Mouse (Mus musculus) cerebellum, adult (tissue): ENCODE data around the gene Ubc.

ENCODE experiments used
- ATAC-seq: cut with Nextera tagmentation; 2 replicates; pipeline ENCODE4 v1.9.2; 2017; ENCODE audit warnings: mild to moderate bottlenecking, moderate library complexity, mixed read lengths; ENCODE audit not compliant: insufficient number of reproducible peaks, low FRiP score, low TSS enrichment

The Ubc gene

GRCm38 (mm10) chr5:125354885-125355492, 35.0 kb downstream of the Ubc start:
- no peak for ATAC-seq

GRCm38 (mm10) chr5:125352781-125353294, 37.2 kb downstream of the Ubc start:
- no peak for ATAC-seq

- no peak for ATAC-seq
Measured at GRCm38 (mm10) chr5:125351939-125352338, 38.1 kb downstream of the Ubc start.

GRCm38 (mm10) chr5:125351057-125351456, 38.9 kb downstream of the Ubc start:
- ATAC-seq: no peak

DNA sequence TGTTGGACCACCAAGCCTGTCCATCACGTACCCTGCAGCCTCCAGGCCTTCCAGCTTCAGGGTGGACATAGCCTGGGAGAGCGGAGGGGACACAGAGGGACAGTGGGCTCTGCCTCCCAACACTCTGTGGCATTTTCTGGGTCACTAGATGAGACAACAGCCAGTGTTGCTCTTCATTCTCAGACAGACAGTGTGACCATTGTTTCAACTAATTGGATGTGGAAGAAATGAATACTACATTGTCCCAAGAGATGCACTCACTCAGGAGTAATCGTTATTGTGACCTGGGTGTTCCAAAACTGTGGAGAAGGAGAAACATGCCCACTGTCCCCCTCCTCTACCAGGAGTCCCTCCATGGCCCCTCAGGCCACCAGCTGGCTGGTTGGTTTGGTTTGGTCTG, 40.6 kb downstream of the Ubc start:
- ATAC-seq: no peak

DNA sequence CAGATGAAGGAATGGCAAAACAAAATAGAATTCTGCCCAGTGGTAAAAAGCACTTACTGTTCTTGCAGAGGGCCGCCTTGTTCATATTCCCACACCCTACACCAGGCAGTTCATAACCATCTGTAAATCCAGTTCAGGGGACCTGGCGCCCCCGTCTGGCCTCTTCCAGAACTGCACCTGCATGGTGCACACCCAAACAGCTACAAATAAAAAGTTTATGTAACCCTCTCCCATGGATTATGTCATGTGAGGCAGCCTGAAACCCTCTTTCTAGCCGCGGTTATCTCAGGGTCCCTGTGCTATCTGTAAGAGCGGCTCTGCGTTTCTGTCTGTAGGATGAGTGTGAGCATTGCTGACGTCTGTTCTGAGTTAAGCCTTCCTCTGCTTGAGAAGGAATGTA, 41.5 kb downstream of the Ubc start:
- ATAC-seq: no peak

- no peak for ATAC-seq
Measured at GRCm38 (mm10) chr5:125348067-125348466, 41.9 kb downstream of the Ubc start.

DNA sequence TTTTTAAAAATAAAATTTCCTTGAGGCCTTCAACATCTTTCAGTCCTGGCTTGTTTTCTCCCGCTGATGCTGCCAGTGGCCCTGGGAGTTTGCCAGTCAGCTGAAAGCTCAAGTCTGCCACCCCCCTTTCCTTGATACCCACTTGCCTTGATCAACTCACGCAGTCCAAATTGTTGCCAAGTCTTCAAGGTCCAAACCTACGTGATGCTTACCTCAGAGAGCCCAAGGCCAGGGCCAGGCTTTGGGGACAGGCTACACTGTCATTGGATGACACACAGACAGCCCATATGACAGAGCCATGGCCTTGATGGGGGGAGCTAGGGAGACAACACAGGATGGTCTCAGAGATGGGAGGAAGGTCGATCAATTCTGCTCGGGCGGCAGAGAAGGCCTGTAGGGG, 45.7 kb downstream of the Ubc start:
- ATAC-seq: no peak

DNA sequence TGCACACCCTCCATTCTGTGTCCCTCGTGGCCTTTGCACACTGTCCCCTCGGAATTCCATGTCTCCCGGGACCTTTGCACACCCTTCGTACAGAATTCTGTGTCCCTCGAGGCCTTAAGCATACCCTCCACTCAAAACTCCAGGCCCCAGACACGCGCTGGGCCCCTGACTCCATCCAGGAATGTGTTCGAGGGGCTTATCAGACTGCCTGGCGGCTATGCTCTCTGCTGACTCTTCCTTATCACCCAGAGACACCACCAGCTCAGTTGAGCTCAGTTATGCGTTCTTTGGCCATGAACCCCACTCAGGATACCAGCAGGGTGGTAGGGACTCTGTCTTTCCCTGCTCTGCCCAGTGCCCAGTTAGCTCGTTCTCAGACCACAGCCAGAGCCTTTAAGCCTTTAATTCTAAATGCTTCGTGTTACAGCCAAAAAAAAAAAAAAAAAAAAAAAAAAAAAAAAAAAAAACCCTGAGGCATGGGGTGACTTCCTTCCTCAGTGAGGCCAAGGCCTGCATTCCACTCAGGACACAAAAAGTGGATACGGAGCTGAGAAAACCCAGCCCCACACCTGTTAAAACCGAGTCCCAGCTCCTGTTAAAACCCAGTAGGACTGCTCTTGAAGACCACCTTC, 48.4 kb downstream of the Ubc start:
- no peak for ATAC-seq

GRCm38 (mm10) chr5:125340547-125341262, 49.3 kb downstream of the Ubc start, which contains the start of gene Scarb1:
Gene Scarb1, minus strand, starts transcription at chr5:125341094.
- ATAC-seq: no peak

DNA sequence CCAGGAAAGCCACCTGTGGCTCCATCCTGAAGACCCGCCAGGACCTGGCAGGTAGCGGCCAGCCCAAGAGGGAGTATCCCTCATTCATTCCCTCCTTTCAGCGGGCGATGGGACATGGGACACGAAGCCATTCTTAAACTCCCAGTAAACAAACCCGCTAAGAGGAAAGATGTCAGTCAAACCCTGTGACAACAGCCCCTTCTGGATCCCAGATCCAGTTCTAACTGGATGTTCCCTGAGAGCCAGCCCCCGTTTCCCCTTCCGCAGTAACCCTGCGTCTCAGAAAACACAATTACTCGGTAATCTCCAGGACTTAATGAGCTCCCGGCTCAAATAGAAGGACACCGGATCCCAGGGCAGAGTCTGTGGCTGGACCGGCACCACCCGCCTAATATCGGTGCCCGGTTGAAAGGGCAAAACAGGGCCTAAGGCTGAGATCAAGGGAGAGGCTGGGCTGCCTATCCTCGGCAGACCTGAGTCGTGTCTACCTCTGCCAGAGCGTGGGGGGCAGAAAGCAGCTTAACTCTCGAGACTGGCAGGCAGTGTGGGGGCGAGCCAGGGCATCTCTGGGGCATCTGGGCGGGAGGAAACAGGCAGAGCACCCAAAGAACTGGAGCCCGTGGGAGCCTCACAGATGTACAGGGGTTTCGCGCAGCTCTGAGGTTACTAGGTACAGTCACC, 50.0 kb downstream of the Ubc start:
- no peak for ATAC-seq

GRCm38 (mm10) chr5:125339108-125339751, 50.8 kb downstream of the Ubc start:
- no peak for ATAC-seq

DNA sequence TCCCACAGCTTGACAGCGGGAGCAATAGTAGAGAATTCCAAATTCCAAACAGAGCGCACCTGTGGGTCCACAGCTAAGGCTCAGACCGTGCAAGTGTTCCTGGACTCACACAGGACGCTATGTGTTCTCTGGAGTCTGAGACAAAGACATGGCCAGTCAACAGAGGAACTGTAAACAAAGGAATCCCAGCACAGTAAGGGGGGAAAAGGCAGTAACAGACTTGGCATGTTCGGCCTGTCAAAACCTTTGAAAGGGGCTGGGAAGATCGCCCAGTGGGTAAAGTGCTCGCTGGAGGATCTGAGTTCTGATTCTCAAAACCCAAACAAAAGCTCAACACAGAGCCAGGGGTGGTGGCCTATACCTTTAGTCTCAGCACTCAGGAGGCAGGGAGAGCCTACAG, 52.5 kb downstream of the Ubc start:
- no peak for ATAC-seq

DNA sequence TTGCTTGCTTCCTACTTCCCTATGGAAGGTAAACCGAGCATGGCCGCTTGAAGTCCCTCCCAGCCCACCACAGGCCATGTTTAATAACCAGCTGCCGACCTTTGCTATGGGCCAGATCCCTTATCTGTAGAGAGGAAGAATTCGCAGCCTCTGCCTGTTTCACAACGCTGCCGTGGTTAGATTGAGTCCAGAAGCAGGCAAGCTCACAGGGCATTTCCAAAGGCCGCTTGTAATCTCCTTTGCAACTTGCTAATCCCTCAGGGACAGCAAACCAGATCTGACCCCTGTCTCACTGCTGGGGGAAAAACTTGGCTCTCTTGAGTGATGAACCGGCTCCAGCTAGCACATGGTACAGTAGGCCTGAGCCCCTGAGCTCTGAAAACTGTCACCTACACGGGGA, 53.0 kb downstream of the Ubc start:
- no peak for ATAC-seq
